Mouse (Mus musculus) G1E (cell line): Measurements from ENCODE around the gene Khdrbs1.

Source experiments
- CTCF ChIP-seq: IDR thresholded peaks from 2 replicates; pipeline ENCODE4 v1.5.1; 2012; ENCODE audit warnings: low read depth, low read length, inconsistent platforms, mixed read lengths
- GATA1 ChIP-seq: IDR thresholded peaks from 2 replicates; pipeline ENCODE4 v1.6.1; 2012; ENCODE audit warnings: borderline replicate concordance, low read length, inconsistent platforms, mixed read lengths
- POLR2AphosphoS5 ChIP-seq: IDR thresholded peaks from 2 replicates; pipeline ENCODE4 v1.6.1; 2012; ENCODE audit warnings: low read depth, low read length, inconsistent platforms; ENCODE audit not compliant: insufficient replicate concordance
- TAL1 ChIP-seq: conservative IDR thresholded peaks from 2 replicates; pipeline ENCODE4 v1.6.1; 2012; ENCODE audit warnings: low read depth, low read length, inconsistent platforms, mixed read lengths

GRCm38 (mm10) chr4:129731423-129731822 lies 10.7 kb downstream of the Khdrbs1 start:
- TF ChIP-seq TAL1 = no peak
- TF ChIP-seq CTCF = no peak
- no peak for TF ChIP-seq POLR2AphosphoS5
- no peak for TF ChIP-seq GATA1
